ENCODE assay signal across 15 mouse cellular contexts in genomic region chr4:33066223-33066960, GRCm38 (mm10). TPM values are rescaled to one million over a fixed set of nuclear protein-coding genes. Genes with fewer than 3 reads are reported as not detected.
DNase-seq lines count a peak whose midpoint lies in the region; ATAC-seq and TF ChIP-seq lines count a peak whose summit lies in the region.
"Had no signal": no experiment of that assay in that cellular context is flagged by ENCODE, and none has a peak within 500 bp of the region (broad histone marks: within the 10 kb centered on the region; RNA-seq: fewer than 3 reads in every experiment).

No protein-coding gene starts in this region.

- H3K4me3 ChIP-seq in heart, embryonic 13.5 days = peak overlapping the region; percentile 34
- H3K4me3 ChIP-seq in midbrain, embryonic 10.5 days = no peak overlapping the region
- H3K4me3 ChIP-seq in midbrain, postnatal 0 days (ENCODE audit: low read depth, low read length) = no peak overlapping the region
- no peak overlapping the region for H3K4me3 ChIP-seq in intestine, postnatal 0 days (ENCODE audit: low read depth, low read length)
- no peak overlapping the region for H3K4me3 ChIP-seq in stomach, embryonic 15.5 days (replicated peaks)
- H3K4me3 ChIP-seq: forebrain, embryonic 10.5 days; hindbrain, embryonic 15.5 days had no signal

- peak overlapping the region; percentile 63 for H3K4me2 ChIP-seq in heart, embryonic 13.5 days
- H3K4me2 ChIP-seq in midbrain, postnatal 0 days (ENCODE audit: low read depth, low read length, poor library complexity, severe bottlenecking) = no peak overlapping the region
- peak overlapping the region; percentile 13; the same call in 1 of the 2 replicates for H3K4me2 ChIP-seq in intestine, postnatal 0 days (replicated peaks; ENCODE audit: low read depth)
- peak overlapping the region; percentile 29; the same call in 1 of the 2 replicates for H3K4me2 ChIP-seq in stomach, embryonic 15.5 days
- H3K4me2 ChIP-seq: hindbrain, embryonic 15.5 days had no signal

- peaks cover 13% of the 10 kb centered on the region; the same call in 1 of the 2 replicates for H3K27me3 ChIP-seq in heart, embryonic 13.5 days (replicated peaks)
- no peaks in the 10 kb centered on the region for H3K27me3 ChIP-seq in midbrain, embryonic 10.5 days (ENCODE audit: low read depth, poor library complexity, severe bottlenecking)
- no peaks in the 10 kb centered on the region for H3K27me3 ChIP-seq in midbrain, postnatal 0 days (ENCODE audit: insufficient read depth, low read length)
- no peaks in the 10 kb centered on the region for H3K27me3 ChIP-seq in intestine, postnatal 0 days (replicated peaks; ENCODE audit: control insufficient read depth, insufficient read depth, low read length)
- H3K27me3 ChIP-seq in stomach, embryonic 15.5 days (replicated peaks) = no peaks in the 10 kb centered on the region
- H3K27me3 ChIP-seq: hindbrain, embryonic 15.5 days had no signal

- peak overlapping the region; percentile 67 for H3K9ac ChIP-seq in heart, embryonic 13.5 days
- no peak overlapping the region for H3K9ac ChIP-seq in midbrain, postnatal 0 days (replicated peaks; ENCODE audit: low read length, poor library complexity, severe bottlenecking)
- H3K9ac ChIP-seq in intestine, postnatal 0 days (ENCODE audit: low read depth, low read length) = no peak overlapping the region
- H3K9ac ChIP-seq in stomach, embryonic 15.5 days = no peak overlapping the region
- H3K9ac ChIP-seq: hindbrain, embryonic 15.5 days had no signal

- WGBS in heart, embryonic 13.5 days = 22% methylated on average over 14 of the region's 14 CpGs
- WGBS in midbrain, embryonic 10.5 days = 59% methylated on average over 14 of the region's 14 CpGs
- WGBS in midbrain, postnatal 0 days = 42% methylated on average over 14 of the region's 14 CpGs
- 39% methylated on average over 14 of the region's 14 CpGs for WGBS in intestine, postnatal 0 days
- 35% methylated on average over 14 of the region's 14 CpGs for WGBS in stomach, embryonic 15.5 days

- H3K27ac ChIP-seq in heart, embryonic 13.5 days (replicated peaks) = no peak overlapping the region; the same call in 1 of the 2 replicates
- peak overlapping the region; percentile 24; the same call in 1 of the 2 replicates for H3K27ac ChIP-seq in midbrain, embryonic 10.5 days (replicated peaks)
- H3K27ac ChIP-seq in midbrain, postnatal 0 days (ENCODE audit: low read depth, low read length) = no peak overlapping the region
- H3K27ac ChIP-seq in intestine, postnatal 0 days (ENCODE audit: low read depth, low read length) = no peak overlapping the region
- no peak overlapping the region for H3K27ac ChIP-seq in stomach, embryonic 15.5 days
- H3K27ac ChIP-seq: forebrain, embryonic 10.5 days; hindbrain, embryonic 15.5 days had no signal

- DNase-seq in heart, postnatal 4 days = no peak
- DNase-seq in midbrain, embryonic 10.5 days (ENCODE audit: low spot score) = no peak
- DNase-seq in midbrain, postnatal 0 days (ENCODE audit: low spot score) = no peak
- DNase-seq in cerebellum, postnatal 10 days = no peak
- DNase-seq in natural killer cell, adult 2 months (ENCODE audit: low spot score in 2 of 2) = no peak
- DNase-seq: right cerebral cortex, postnatal 25 days had no signal

- ATAC-seq in heart, embryonic 13.5 days (ENCODE audit: extremely low read depth, insufficient number of reproducible peaks, low FRiP score, low TSS enrichment) = no peak
- ATAC-seq in midbrain, postnatal 0 days (ENCODE audit: low FRiP score) = no peak
- ATAC-seq in intestine, postnatal 0 days = no peak
- ATAC-seq in stomach, embryonic 15.5 days (ENCODE audit: insufficient read depth, low FRiP score, low read depth) = no peak
- ATAC-seq: CD4-positive, CD25-positive, alpha-beta regulatory T cell, adult 4 months had no signal

- TF ChIP-seq CTCF in midbrain, postnatal 0 days (IDR thresholded peaks at IDR 0.05) = no peak
- TF ChIP-seq CTCF in intestine, postnatal 0 days (IDR thresholded peaks at IDR 0.05; ENCODE audit: low read depth) = no peak

- H3K9me3 ChIP-seq in heart, embryonic 13.5 days = no peaks in the 10 kb centered on the region
- no peaks in the 10 kb centered on the region for H3K9me3 ChIP-seq in midbrain, embryonic 10.5 days (replicated peaks)
- H3K9me3 ChIP-seq in midbrain, postnatal 0 days (ENCODE audit: low read length) = no peaks in the 10 kb centered on the region
- H3K9me3 ChIP-seq in intestine, postnatal 0 days (ENCODE audit: control insufficient read depth) = no peaks in the 10 kb centered on the region
- H3K9me3 ChIP-seq in stomach, embryonic 15.5 days = no peaks in the 10 kb centered on the region
- H3K9me3 ChIP-seq: forebrain, embryonic 10.5 days; hindbrain, embryonic 15.5 days had no signal

- peaks cover 14% of the 10 kb centered on the region for H3K4me1 ChIP-seq in heart, embryonic 13.5 days
- peaks cover 15% of the 10 kb centered on the region for H3K4me1 ChIP-seq in midbrain, embryonic 10.5 days
- H3K4me1 ChIP-seq in midbrain, postnatal 0 days (ENCODE audit: insufficient read depth, low read length) = no peaks in the 10 kb centered on the region
- no peaks in the 10 kb centered on the region for H3K4me1 ChIP-seq in intestine, postnatal 0 days (replicated peaks; ENCODE audit: control insufficient read depth, insufficient read depth, low read length)
- H3K4me1 ChIP-seq in stomach, embryonic 15.5 days = no peaks in the 10 kb centered on the region
- H3K4me1 ChIP-seq: hindbrain, embryonic 15.5 days had no signal

- H3K36me3 ChIP-seq in heart, embryonic 13.5 days = no peaks in the 10 kb centered on the region
- no peaks in the 10 kb centered on the region for H3K36me3 ChIP-seq in midbrain, embryonic 10.5 days
- H3K36me3 ChIP-seq in midbrain, postnatal 0 days (ENCODE audit: insufficient read depth, low read length) = no peaks in the 10 kb centered on the region
- no peaks in the 10 kb centered on the region for H3K36me3 ChIP-seq in intestine, postnatal 0 days (ENCODE audit: control insufficient read depth, insufficient read depth)
- H3K36me3 ChIP-seq in stomach, embryonic 15.5 days = no peaks in the 10 kb centered on the region
- H3K36me3 ChIP-seq: forebrain, embryonic 10.5 days; hindbrain, embryonic 15.5 days had no signal

RNA-seq across cellular contexts. Expression of gene Gabrr2, which starts 3.6 kb away (rescaled TPM):
- polyA plus RNA-seq in heart, embryonic 13.5 days (2015; fragmentation: Nextera tagmentation; extraction: Ambion mirVana) = 0.13 and 0.29 TPM in 2 replicates
- not detected for total RNA-seq in heart, postnatal 4 days (2021)
- 0.24 and 0.39 TPM in 2 replicates for polyA plus RNA-seq in midbrain, embryonic 10.5 days (2016; fragmentation: Nextera tagmentation; extraction: Ambion mirVana)
- not detected in 2 replicates for total RNA-seq in midbrain, postnatal 0 days (2014; rRNA removed)
- polyA plus RNA-seq in midbrain, postnatal 0 days (2015; fragmentation: Nextera tagmentation; extraction: Ambion mirVana) = 0.15 and 0.48 TPM in 2 replicates
- polyA plus RNA-seq in intestine, postnatal 0 days (2015; fragmentation: Nextera tagmentation; extraction: Ambion mirVana) = 0.07 TPM in 1 of 2 replicates, not detected in the other
- polyA plus RNA-seq in stomach, embryonic 15.5 days (2015; fragmentation: Nextera tagmentation; extraction: Ambion mirVana) = 0.39 and 0.50 TPM in 2 replicates
- polyA plus RNA-seq: embryonic facial prominence, embryonic 11.5 days; kidney, embryonic 14.5 days; liver, embryonic 16.5 days had no signal

RNA-seq across cellular contexts. Expression of gene Ube2j1, which starts 35.2 kb away (rescaled TPM):
- polyA plus RNA-seq in heart, embryonic 13.5 days (2015; fragmentation: Nextera tagmentation; extraction: Ambion mirVana) = 27.5 and 32.8 TPM in 2 replicates
- 10 to 100 TPM; 44.9 to 46.6 TPM for total RNA-seq in heart, postnatal 4 days (2021)
- polyA plus RNA-seq in midbrain, embryonic 10.5 days (2016; fragmentation: Nextera tagmentation; extraction: Ambion mirVana) = 46.5 and 49.5 TPM in 2 replicates
- total RNA-seq in midbrain, postnatal 0 days (2014; rRNA removed) = 119 and 126 TPM in 2 replicates
- polyA plus RNA-seq in midbrain, postnatal 0 days (2015; fragmentation: Nextera tagmentation; extraction: Ambion mirVana) = 70.1 and 70.3 TPM in 2 replicates
- polyA plus RNA-seq in intestine, postnatal 0 days (2015; fragmentation: Nextera tagmentation; extraction: Ambion mirVana) = 33.3 and 36.8 TPM in 2 replicates
- 42.3 and 45.4 TPM in 2 replicates for polyA plus RNA-seq in stomach, embryonic 15.5 days (2015; fragmentation: Nextera tagmentation; extraction: Ambion mirVana)
